Mouse (Mus musculus) neutrophil, adult 65 days (primary cell): Measurements from ENCODE around the gene Apoe. TPM values are rescaled to one million over a fixed set of nuclear protein-coding genes. Genes with fewer than 3 reads are reported as not detected.

ENCODE experiments used
- total RNA-seq: library from RNA; stranded (reverse); gene quantifications from 2 replicates; pipeline ENCODE4 v1.2.4, GENCODE M21; 2023

Gene Apoe
- 21.5 and 32.6 TPM in 2 replicates for total RNA-seq

DNA sequence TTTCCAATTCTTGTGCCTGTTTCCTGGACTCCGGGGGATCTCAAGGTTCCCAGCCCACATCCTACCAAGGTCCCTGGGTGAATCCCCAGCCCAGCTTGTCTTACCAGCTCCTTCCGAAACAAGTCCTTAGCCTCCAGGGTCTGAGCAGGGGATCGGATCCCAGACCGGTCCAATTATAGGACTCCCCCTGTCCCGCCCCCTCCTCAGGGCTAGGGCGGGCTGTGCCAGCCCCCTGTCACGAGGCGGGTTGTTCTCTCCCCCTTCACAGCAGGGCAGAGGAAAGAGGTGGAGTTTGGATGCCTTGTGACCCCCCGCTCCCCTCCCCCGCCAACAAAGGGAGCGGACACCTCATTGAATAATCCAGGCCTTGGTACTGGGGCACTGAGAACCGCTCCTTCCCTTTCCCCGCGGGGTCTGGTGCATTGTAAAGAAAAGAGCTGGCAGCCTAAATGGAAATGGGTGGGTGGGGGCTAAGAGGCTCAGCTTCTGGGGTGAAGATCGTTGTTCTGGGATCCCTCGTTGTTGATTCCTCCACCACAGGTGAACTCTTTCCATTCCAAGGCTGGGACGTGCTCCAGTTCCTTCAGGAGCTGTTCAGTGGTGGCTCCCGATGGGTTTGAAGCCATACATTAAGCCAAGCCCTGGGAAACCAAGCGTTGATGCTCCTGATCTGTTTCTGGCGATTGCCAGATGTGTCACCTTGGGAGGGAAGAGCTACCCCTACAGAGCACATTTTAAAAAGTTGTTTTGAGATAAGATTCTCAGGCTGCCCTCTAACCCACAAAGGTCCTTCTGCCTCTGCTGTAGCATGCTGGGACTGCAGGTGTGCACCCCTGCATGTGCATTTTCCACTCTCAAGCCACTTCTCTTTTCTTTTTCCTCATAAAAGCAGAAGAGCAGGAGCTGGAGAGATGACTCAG lies at the start of gene Apoe:
Gene Apoe (minus strand): TSS at position 282 of the 920 bp plus-strand sequence.

DNA sequence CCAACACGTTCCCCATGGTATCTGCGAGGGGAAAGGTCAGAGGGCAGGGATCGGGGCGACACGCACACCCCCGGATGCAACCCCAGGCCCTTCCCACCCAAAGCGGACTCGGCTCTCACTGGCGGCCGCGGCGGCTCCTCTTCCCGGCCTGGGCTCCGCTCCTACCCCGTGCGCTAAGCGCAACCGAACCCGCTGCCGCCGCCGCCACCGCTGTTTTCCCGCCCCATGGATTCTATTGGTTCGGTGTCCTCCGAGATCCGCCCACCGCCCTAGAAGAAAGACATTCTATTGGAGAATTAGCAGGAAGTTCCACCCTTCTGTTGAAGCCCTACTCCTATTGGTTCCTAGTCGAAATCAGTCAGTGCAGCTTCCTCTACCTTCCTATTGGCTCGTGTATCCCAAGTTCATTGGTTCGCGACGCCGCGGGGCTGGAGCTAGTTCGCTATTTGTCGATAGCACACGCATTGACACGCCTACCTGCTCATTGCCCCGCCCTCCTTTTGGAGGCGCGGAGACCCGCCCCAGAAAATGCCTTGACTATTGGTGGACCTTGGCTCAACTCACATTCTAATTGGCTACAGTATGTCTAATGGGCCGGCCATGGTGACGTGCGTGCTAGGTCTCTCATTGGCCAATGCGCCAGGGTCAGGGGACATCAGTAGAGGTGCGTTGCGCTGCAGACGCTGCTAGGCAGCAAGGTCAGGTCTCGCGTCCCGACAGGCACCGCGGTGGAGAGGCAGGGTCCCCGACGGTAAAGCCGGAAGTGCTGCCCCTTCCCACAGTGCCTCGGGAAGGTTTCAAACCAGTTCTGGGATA lies 16.5 kb upstream of the Apoe start, which contains the start of gene Tomm40:
Gene Tomm40 (minus strand): TSS at position 200 of the 816 bp plus-strand sequence.

DNA sequence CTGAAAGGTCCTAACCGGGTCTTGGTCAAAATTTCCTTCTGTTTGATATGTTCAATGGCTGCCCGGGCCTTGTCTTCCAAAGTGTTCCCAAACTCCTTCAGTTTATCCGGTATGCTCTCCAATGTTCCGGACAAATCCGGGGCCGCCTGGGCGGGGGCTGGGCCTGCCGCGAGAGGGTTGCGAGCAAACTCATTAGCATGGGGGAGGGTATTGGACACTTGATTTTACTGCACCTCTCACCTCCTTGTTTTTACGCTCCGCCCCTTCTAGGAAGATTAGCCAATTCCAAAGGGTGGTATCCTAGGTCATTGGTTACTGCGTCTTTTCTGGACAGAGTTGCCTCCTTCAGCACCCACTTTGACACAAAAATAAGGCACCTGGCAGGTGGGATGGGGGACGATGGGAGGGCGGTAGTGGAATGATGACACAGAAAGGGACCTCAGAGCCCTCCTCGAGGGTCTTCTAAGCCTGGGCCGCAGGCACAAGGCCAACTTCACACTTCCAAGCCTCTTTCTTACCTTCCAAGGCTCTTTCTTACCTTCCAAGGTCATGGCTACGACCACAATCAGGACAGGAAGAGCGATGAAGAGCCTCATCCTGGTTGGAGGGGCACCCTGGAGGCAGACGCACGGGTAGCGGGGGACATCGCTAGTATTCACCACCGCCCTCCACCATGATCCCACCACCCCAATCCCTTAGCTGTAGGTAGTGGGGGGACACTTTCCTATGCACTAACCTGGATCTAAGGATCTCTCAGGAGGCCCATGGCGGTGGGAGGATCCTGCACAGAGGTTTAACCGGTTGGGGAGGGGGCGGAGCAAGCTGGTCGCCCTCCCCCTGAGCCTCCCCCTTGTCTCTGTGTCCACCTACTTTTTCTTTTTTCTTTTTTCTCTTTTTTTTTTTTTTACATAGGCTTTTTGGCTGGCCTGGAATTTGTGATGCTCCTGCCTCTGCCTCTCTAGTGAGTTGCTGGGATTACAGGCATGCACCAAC lies 6.8 kb downstream of the Apoe start, which contains the start of gene Apoc1:
Gene Apoc1 (minus strand): TSS at position 788 of the 993 bp plus-strand sequence.

DNA sequence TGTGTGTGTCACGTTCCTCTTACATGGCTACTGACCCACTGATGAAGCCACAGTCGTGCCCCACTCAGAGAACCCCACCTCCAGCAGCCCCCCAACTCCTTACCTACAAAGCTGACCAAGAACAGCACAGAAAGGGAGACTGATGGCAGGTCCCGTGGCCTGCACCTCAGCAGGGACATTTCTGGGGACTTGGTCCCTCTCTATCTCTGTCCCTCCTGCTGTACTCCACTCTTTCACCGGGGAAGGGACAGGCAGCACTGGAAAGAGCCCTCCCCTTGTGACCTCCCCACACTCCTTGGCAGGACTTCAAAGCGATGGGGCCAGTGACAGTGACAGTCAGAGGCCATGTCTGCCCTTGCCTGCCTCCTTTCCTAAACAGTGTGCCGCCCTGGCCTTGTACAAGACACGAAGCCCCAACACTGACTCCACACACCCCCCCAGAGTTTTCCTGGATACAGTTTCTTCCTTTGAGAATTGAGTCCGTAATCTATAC lies 17.7 kb downstream of the Apoe start, which contains the start of the genes Gm44805 and Apoc4:
Gene Gm44805 (minus strand): TSS at position 222 of the 493 bp plus-strand sequence.
Gene Apoc4 (minus strand): TSS at position 278 of the 493 bp plus-strand sequence.

DNA sequence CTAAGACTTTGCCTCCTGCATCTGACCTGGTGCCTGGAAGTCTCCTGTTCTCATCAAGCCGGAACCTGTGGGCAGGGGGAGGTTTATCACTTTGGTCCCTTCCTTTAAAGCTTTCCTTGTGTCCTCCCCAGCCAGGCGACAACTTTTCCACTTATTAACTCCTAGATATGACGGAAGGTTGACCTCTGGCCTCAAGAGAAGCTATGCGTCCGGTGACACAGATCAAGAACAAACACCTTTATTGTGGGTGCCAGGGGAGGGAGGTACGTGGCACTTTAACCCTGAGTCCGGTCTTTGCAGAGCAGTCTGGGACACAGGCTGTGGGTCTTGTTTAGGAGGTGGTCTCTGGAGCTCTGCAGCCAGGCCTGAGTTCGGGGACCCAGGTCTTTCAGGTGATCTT lies 21.1 kb downstream of the Apoe start, which contains the start of gene Apoc2:
Gene Apoc2 (minus strand): TSS at position 70 of the 400 bp plus-strand sequence.

DNA sequence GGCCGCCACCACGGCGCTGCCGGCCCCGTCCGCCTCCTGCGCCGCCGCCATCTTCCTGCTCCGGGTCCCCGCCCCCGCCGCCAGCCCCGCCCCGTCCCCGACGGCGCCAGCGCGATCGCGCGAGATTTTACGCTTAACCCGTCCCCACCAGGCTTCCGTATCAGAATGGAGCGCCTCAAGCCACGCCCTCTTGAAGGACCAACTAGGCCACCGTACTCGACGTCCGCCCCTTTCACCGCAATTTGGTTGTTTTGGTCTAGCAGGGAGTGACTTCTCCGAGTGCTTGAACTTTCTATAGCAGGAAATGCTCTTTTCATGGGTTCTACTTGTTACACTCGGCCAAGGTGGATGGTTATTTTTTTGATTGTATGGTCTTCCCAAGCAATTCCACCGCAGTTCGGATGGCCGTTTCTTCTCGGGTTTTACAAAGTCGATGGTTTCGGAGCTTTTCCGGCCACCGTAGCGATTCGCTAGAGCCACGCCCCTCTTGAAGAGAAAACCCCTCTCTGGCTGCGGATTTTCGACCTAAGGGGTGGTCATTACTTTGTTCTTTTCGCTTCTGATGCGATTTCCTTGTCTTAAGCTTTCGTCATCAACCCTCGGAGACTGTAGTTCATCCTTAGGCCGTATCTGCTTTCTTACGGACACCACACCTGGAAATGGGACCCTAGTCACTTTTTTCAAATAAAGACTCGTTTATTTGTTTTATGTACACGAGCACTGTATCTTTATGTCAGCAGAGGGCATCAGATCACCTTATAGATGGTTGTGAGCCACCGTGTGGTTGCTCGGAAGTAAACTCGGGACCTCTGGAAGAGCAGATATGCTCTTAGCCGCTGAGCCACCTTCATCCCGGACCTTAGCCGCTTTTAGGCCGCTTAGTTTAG lies 33.8 kb downstream of the Apoe start, which contains the start of gene Clptm1:
Gene Clptm1 (minus strand): TSS at position 79 of the 887 bp plus-strand sequence.

Other genes with a start within 250 kb of the Apoe start
- gene Mark4, start 240.4 kb downstream of the Apoe start, total RNA-seq: 29.7 and 32.2 TPM in 2 replicates
- gene Exoc3l2, start 235.9 kb downstream of the Apoe start, total RNA-seq: 0.59 and 0.60 TPM in 2 replicates
- 9.0 and 9.5 TPM in 2 replicates for gene Bloc1s3, start 190.8 kb downstream of the Apoe start, total RNA-seq
- gene Trappc6a, start 190.8 kb downstream of the Apoe start, total RNA-seq: 16.0 and 21.7 TPM in 2 replicates
- not detected in 2 replicates for gene Nkpd1, start 181.3 kb downstream of the Apoe start, total RNA-seq
- gene Ppp1r37, start 136.1 kb downstream of the Apoe start, total RNA-seq: 36.2 and 46.8 TPM in 2 replicates
- 2.4 and 2.6 TPM in 2 replicates for gene Zfp296, start 121.9 kb downstream of the Apoe start, total RNA-seq
- gene Gemin7, start 121.6 kb downstream of the Apoe start, total RNA-seq: 43.7 and 47.4 TPM in 2 replicates
- gene Clasrp, start 94.7 kb downstream of the Apoe start, total RNA-seq: 42.9 and 53.0 TPM in 2 replicates
- gene Relb, start 69.8 kb downstream of the Apoe start, total RNA-seq: 36.5 and 42.9 TPM in 2 replicates
- 48.4 and 60.5 TPM in 2 replicates for gene Clptm1, start 34.2 kb downstream of the Apoe start, total RNA-seq
- 25.3 and 48.0 TPM in 2 replicates for gene Apoc2, start 21.2 kb downstream of the Apoe start, total RNA-seq
- gene Gm44805, start 17.8 kb downstream of the Apoe start, total RNA-seq: not detected in 2 replicates
- gene Apoc4, start 17.7 kb downstream of the Apoe start, total RNA-seq: not detected in 2 replicates
- 2.2 TPM in 1 of 2 replicates, not detected in the other for gene Apoc1, start 6.5 kb downstream of the Apoe start, total RNA-seq
- gene Tomm40, start 16.2 kb upstream of the Apoe start, total RNA-seq: 20.8 and 22.1 TPM in 2 replicates
- gene Nectin2, start 51.3 kb upstream of the Apoe start, total RNA-seq: 0.38 TPM in 1 of 2 replicates, not detected in the other
- not detected in 2 replicates for gene Bcam, start 71.8 kb upstream of the Apoe start, total RNA-seq
- gene Cblc, start 97.6 kb upstream of the Apoe start, total RNA-seq: 0.39 TPM in 1 of 2 replicates, not detected in the other
- gene Bcl3, start 123.6 kb upstream of the Apoe start, total RNA-seq: 39.2 and 44.6 TPM in 2 replicates
- gene Gm19345, start 152.8 kb upstream of the Apoe start, total RNA-seq: 0.47 TPM in 1 of 2 replicates, not detected in the other
- gene Ceacam16, start 162.1 kb upstream of the Apoe start, total RNA-seq: 3.0 and 3.9 TPM in 2 replicates
- gene Ceacam19, start 188.8 kb upstream of the Apoe start, total RNA-seq: 0.23 TPM in 1 of 2 replicates, not detected in the other
- 6.7 and 9.0 TPM in 2 replicates for gene Pvr, start 222.0 kb upstream of the Apoe start, total RNA-seq